Mouse (Mus musculus) liver, embryonic 13.5 days (tissue): ENCODE measurements around the gene Slc17a5. TPM values are rescaled to one million over a fixed set of nuclear protein-coding genes. Genes with fewer than 3 reads are reported as not detected.

Experiments
- ATAC-seq: fragments of 200-750 bp; cut with Nextera tagmentation; 2 replicates; pipeline ENCODE4 v1.8.0; 2017; ENCODE audit warnings: low read depth, mild to moderate bottlenecking, moderate number of reproducible peaks, moderate library complexity
- DNase-seq: peaks from one replicate; pipeline ENCODE4 v3.0.0; 2022
- H3K27ac ChIP-seq: fragments of 300-500 bp; sonication (generic); 2 replicates; pipeline ENCODE4 v1.5.1; 2015; ENCODE audit warnings: moderate library complexity, mild to moderate bottlenecking, inconsistent platforms
- H3K27me3 ChIP-seq: fragments of 300-500 bp; sonication (generic); 2 replicates; pipeline ENCODE4 v1.6.1; 2015; ENCODE audit warnings: mild to moderate bottlenecking, inconsistent platforms
- H3K36me3 ChIP-seq: fragments of 300-500 bp; sonication (generic); 2 replicates; pipeline ENCODE4 v1.6.1; 2015; ENCODE audit warnings: mild to moderate bottlenecking, inconsistent platforms
- H3K4me1 ChIP-seq: fragments of 300-500 bp; sonication (generic); replicated peaks from 2 replicates; pipeline ENCODE4 v1.6.1; 2015; ENCODE audit warnings: inconsistent platforms
- H3K4me2 ChIP-seq: fragments of 300-500 bp; sonication (generic); 2 replicates; pipeline ENCODE4 v1.6.1; 2015; ENCODE audit warnings: inconsistent platforms, mild to moderate bottlenecking, moderate library complexity
- H3K4me3 ChIP-seq: fragments of 300-500 bp; sonication (generic); replicated peaks from 2 replicates; pipeline ENCODE4 v1.5.1; 2015; ENCODE audit warnings: mild to moderate bottlenecking, inconsistent platforms
- H3K9ac ChIP-seq: fragments of 300-500 bp; sonication (generic); 2 replicates; pipeline ENCODE4 v1.6.1; 2015; ENCODE audit warnings: mild to moderate bottlenecking, inconsistent platforms
- H3K9me3 ChIP-seq: fragments of 300-500 bp; sonication (generic); replicated peaks from 2 replicates; pipeline ENCODE4 v1.6.1; 2016; ENCODE audit warnings: inconsistent platforms
- WGBS: fragments of 180-500 bp; shearing (Covaris S2); methylation state at CpG from one replicate; pipeline ENCODE4 v1.1.7; 2015; ENCODE audit not compliant: insufficient replicate concordance; 5-methylcytosine and 5-hydroxymethylcytosine counted together
- polyA plus RNA-seq: library from polyadenylated mRNA; unstranded; fragments of >200 nt; fragmentation: Nextera tagmentation; extraction: Ambion mirVana; gene quantifications from 2 replicates; pipeline ENCODE4 v1.2.1, GENCODE M21; 2015

Gene Slc17a5
- polyA plus RNA-seq, 1 experiment from 2014 or later: 4.5 TPM

DNA sequence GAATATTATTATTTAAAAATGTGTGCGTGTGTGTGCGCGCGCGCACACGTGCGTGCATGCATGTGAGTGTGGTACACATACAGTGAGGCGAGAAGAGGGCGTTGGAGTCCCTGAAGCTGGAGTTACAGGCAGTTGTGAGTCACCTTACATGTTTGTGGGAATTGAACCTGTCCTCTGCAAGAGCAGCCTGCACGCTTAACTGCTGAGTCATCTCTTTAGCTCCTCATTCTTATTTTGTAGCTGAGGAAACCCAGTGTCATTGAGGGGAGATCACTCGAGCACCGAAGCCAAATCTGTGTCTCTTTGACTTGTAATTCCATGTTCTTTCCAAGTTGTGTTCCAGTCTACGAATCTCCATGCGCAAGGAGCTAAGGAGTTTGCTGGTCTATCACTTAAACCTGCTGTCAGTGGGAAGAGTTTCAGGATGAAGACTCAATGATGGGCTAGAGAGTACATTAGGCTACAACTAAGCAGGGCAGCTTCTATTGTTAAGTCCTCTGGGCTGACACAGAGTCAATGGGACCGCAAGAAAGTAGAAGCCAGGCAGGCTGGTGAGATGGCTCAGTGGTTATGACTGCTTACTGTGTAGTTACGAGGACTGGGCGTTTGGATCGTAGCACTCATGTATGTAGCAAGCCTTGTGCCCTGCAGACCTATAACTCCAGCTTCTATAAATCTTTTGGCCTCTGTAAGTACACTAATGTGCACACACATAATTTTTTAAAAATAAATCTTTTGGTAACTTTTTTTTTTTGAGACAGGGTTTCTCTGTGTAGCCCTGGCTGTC is 8.1 kb upstream of the Slc17a5 start:
- Histone ChIP-seq H3K36me3 (no peaks in the 10 kb centered on the region), H3K27ac (no peak overlapping the region), H3K4me2 (no peak overlapping the region), H3K27me3 (no peaks in the 10 kb centered on the region), H3K4me1 (peaks cover 7% of the 10 kb centered on the region), H3K4me3 (no peak overlapping the region), H3K9ac (no peak overlapping the region), H3K9me3 (no peaks in the 10 kb centered on the region)
- 77% methylated on average over 18 of the region's 18 CpGs for WGBS
- ATAC-seq (no peak), DNase-seq (no peak)

GRCm38 (mm10) chr9:78595257-78595656 is 7.4 kb upstream of the Slc17a5 start:
- no peak overlapping the region for H3K9ac ChIP-seq
- H3K36me3 ChIP-seq: no peaks in the 10 kb centered on the region
- H3K4me1 ChIP-seq: peaks cover 7% of the 10 kb centered on the region
- H3K27me3 ChIP-seq: no peaks in the 10 kb centered on the region
- H3K4me3 ChIP-seq: no peak overlapping the region
- 34% methylated on average over 3 of the region's 3 CpGs for WGBS
- ATAC-seq (no peak), DNase-seq (no peak)
- no peak overlapping the region for H3K4me2 ChIP-seq
- no peaks in the 10 kb centered on the region for H3K9me3 ChIP-seq
- no peak overlapping the region for H3K27ac ChIP-seq

DNA sequence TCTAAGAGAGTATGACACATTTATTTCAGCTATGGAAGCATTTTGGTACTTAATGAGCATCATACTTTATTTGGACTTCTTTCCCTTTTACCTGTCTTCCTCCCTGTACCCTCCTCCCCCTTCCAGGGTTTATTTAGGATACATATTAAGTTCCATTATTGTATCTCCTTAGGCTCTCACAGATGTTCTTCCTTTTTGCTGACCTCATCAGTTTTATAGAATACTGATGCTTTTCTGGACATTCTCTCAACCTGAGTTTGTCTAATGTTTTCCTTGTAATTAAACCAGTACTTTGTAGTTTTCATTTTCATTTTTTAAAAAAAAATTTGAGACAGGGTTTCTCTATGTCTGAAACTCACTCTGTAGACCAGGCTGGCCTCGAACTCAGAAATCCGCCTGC is 2.6 kb upstream of the Slc17a5 start:
- Histone ChIP-seq H3K9ac (no peak overlapping the region), H3K27me3 (no peaks in the 10 kb centered on the region), H3K9me3 (no peaks in the 10 kb centered on the region), H3K4me1 (peaks cover 29% of the 10 kb centered on the region), H3K4me3 (no peak overlapping the region), H3K27ac (no peak overlapping the region), H3K36me3 (no peaks in the 10 kb centered on the region), H3K4me2 (no peak overlapping the region)
- no peak for DNase-seq
- ATAC-seq: no peak
- WGBS: 78% methylated on average over 2 of the region's 2 CpGs

DNA sequence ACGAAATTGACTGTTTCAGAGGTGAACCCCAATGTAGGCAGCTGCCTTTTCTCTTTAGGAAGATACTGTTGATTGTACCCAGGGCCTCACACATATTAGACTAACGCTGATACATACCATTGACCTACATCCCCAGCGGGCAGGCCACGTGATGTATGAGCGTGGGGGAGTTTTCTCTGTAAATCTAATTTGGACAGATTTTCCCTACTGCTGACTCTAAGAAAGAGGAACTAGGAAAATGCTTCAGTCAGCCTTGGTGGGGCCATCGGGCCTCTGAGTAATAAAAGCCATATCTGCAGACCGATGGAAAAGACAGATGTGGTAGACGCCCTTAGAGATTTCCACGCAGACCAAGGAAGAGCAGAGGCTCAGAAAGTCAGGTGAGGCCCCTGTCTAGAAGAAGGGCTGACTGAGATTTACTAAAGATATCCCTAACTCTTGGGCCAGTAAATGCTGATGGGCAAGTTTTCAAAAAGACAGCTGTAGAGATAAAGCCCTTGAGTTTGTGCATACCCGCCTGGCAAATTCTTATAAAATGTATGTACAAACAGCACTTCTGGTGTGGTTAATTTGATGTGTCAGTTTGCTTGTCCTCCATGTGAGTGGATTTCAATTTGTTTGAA is 681 bp upstream of the Slc17a5 start:
- H3K4me2 ChIP-seq: peak overlapping the region; percentile 85
- no peaks in the 10 kb centered on the region for H3K9me3 ChIP-seq
- ATAC-seq (peak; percentile 24), DNase-seq (no peak)
- WGBS: 21% methylated on average over 10 of the region's 10 CpGs
- H3K27me3 ChIP-seq: no peaks in the 10 kb centered on the region
- H3K27ac ChIP-seq: no peak overlapping the region
- H3K4me1 ChIP-seq: peaks cover 37% of the 10 kb centered on the region
- H3K9ac ChIP-seq: peak overlapping the region; percentile 41
- no peaks in the 10 kb centered on the region for H3K36me3 ChIP-seq
- peak overlapping the region; percentile 77 for H3K4me3 ChIP-seq

GRCm38 (mm10) chr9:78587218-78587883 is 490 bp downstream of the Slc17a5 start:
- Histone ChIP-seq H3K9ac (peak overlapping the region; percentile 79), H3K9me3 (no peaks in the 10 kb centered on the region), H3K36me3 (no peaks in the 10 kb centered on the region), H3K4me3 (peak overlapping the region; percentile 77), H3K4me2 (peak overlapping the region; percentile 85), H3K27me3 (no peaks in the 10 kb centered on the region), H3K4me1 (peaks cover 37% of the 10 kb centered on the region), H3K27ac (peak overlapping the region; percentile 47)
- under 1% methylated on average over 31 of the region's 31 CpGs for WGBS
- DNase-seq: no peak
- peak; percentile 28; the same call in 1 of the 2 replicates for ATAC-seq

DNA sequence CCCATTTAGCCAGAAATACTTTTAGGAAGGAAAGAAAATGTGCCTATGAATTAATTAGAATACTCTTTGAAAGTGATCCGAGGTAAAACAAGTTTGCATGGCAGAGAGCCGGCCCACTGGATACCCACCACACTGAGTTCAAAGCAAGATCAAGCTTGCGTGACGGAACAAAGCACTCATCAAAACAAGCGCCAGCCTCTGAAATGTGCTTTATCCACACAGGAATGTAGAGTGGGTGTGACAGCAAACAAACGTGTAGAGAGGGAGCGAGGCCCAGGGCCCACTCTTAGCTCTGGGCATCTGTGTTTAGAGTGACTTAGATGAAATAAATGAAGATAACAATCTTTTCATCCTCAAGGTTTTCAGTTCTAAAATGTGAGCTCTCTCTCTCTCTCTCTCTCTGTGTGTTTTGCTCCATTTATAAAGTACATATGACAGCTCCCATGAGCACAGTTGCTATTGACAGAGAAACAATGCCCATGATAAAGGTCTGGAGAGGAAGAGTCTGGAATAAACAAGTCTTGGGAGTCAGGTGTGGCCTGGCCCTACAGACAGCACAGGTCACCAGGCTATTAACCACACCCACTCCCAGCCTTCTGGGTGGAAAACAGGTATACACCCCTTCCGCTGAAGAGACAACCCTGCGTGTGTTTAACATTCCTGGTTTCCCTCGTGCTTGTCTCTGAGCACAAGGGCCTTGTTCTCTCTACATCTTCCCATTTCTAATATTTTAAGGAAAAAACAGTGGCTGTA is 8.0 kb downstream of the Slc17a5 start:
- 71% methylated on average over 10 of the region's 10 CpGs for WGBS
- Histone ChIP-seq H3K9ac (no peak overlapping the region), H3K9me3 (no peaks in the 10 kb centered on the region), H3K27ac (no peak overlapping the region), H3K36me3 (peaks cover 6% of the 10 kb centered on the region), H3K4me3 (no peak overlapping the region), H3K27me3 (no peaks in the 10 kb centered on the region), H3K4me2 (no peak overlapping the region), H3K4me1 (peaks cover 9% of the 10 kb centered on the region)
- ATAC-seq (no peak), DNase-seq (no peak)

DNA sequence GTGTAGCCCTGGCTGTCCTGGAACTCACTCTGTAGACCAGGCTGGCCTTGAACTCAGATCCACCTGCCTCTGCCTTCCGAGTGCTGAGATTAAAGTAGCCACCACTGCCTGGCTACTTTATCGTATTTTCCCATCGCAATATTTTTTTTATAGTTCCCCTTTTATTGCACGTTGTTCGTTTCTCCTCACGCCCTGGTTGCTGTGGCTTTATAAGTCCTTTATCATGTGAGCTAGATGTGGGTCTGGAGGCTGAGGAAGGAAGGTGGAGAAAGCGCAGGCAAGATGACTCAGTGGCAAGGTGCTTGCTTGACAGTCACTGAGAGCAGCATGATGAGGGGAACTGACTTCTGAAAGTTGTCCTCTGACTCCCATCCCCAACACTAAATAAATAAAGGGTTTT is 9.0 kb downstream of the Slc17a5 start:
- 59% methylated on average over 7 of the region's 7 CpGs for WGBS
- H3K36me3 ChIP-seq: peaks cover 6% of the 10 kb centered on the region
- H3K4me2 ChIP-seq: no peak overlapping the region
- H3K27ac ChIP-seq: no peak overlapping the region
- DNase-seq (no peak), ATAC-seq (no peak)
- H3K9me3 ChIP-seq: no peaks in the 10 kb centered on the region
- H3K4me3 ChIP-seq: no peak overlapping the region
- no peaks in the 10 kb centered on the region for H3K27me3 ChIP-seq
- H3K9ac ChIP-seq: no peak overlapping the region
- no peaks in the 10 kb centered on the region for H3K4me1 ChIP-seq

DNA sequence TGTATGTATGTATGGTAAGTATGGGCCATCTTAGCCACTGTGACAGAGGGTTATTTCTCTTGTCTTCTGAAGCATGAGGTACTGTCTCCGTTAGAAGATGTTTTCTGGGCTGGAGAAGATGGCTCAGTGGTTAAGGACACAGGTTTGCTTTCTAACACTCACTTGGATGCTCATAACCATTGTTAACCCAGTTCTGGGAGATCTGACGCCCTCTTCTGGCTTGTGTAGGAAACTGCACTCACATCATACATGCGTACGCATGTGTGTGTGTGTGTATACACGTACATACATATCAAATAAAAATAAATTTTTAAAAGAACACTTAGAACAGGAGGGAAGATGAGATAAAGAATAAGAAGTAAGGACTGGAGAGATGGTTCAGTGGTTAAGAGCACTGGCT is 11.4 kb downstream of the Slc17a5 start:
- Histone ChIP-seq H3K36me3 (peaks cover 6% of the 10 kb centered on the region), H3K9ac (no peak overlapping the region), H3K4me3 (no peak overlapping the region), H3K4me1 (no peaks in the 10 kb centered on the region), H3K4me2 (no peak overlapping the region), H3K9me3 (no peaks in the 10 kb centered on the region), H3K27me3 (no peaks in the 10 kb centered on the region), H3K27ac (no peak overlapping the region)
- DNase-seq (no peak), ATAC-seq (no peak)
- WGBS: 80% methylated on average over 5 of the region's 5 CpGs

DNA sequence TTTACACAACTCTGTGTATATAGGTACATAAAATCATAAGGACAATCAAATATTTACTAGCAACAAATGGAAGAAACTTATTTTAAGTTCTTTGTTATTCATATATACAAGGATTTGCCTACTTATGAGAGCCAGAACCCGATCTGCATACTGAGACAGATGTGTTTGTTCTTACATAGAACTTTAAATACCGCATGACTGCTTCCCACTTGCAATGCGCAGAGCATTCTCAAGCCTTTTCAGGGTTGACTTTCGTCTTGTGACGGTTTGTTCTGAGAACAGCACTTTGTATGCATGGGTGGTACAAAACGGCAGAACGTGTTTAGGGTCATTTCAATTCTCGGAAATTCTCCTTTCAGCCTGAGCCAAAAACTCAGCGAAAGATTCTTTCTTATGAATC is 17.9 kb downstream of the Slc17a5 start:
- H3K36me3 ChIP-seq: peaks cover 6% of the 10 kb centered on the region
- H3K9ac ChIP-seq: no peak overlapping the region
- no peak overlapping the region for H3K4me2 ChIP-seq
- no peaks in the 10 kb centered on the region for H3K4me1 ChIP-seq
- DNase-seq (no peak), ATAC-seq (no peak)
- H3K9me3 ChIP-seq: no peaks in the 10 kb centered on the region
- no peak overlapping the region for H3K4me3 ChIP-seq
- 86% methylated on average over 9 of the region's 9 CpGs for WGBS
- H3K27me3 ChIP-seq: no peaks in the 10 kb centered on the region
- no peak overlapping the region for H3K27ac ChIP-seq

GRCm38 (mm10) chr9:78559479-78559878 is 28.4 kb downstream of the Slc17a5 start:
- H3K9me3 ChIP-seq: no peaks in the 10 kb centered on the region
- no peak overlapping the region for H3K9ac ChIP-seq
- H3K27ac ChIP-seq: no peak overlapping the region
- no peak overlapping the region for H3K4me3 ChIP-seq
- DNase-seq: no peak
- no peaks in the 10 kb centered on the region for H3K36me3 ChIP-seq
- H3K4me1 ChIP-seq: peaks cover 23% of the 10 kb centered on the region
- H3K27me3 ChIP-seq: no peaks in the 10 kb centered on the region
- ATAC-seq: peak; percentile 58; the same call in 1 of the 2 replicates
- WGBS: 43% methylated on average over 4 of the region's 4 CpGs
- H3K4me2 ChIP-seq: no peak overlapping the region

DNA sequence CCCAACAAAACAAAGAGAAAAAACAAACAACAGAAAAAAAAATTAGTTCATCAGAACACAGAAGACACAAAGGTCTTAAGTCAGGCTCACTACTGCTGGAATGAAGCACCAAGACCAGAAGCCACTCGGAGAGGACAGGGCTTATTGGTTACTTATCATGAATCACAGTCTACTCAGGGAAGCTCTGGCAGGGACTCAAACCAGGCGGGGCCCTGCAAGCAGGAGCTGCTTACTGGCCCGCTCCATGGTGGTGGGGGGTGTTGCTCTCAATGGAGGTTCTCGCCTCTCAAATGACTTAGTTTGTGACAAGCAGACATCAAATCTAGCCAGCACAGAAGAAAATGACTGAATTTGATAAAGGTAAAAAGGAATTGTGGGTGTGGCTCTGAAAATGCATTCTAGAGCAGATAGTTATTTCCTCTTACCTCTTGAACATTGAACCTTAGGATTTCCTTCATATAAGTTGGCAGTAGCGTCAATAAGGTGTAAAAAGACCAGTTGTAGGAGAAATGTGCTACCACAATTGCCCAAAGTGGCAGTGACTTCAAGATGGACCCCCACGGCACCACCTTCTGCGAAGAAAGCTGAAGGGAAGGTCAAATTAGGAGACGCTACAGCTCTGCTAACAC is 29.1 kb downstream of the Slc17a5 start:
- Histone ChIP-seq H3K4me3 (no peak overlapping the region), H3K27ac (no peak overlapping the region), H3K4me1 (peaks cover 23% of the 10 kb centered on the region), H3K4me2 (no peak overlapping the region), H3K36me3 (no peaks in the 10 kb centered on the region), H3K9me3 (no peaks in the 10 kb centered on the region), H3K27me3 (no peaks in the 10 kb centered on the region), H3K9ac (no peak overlapping the region)
- 58% methylated on average over 8 of the region's 8 CpGs for WGBS
- peak; percentile 74 for ATAC-seq
- peak; percentile 36 for DNase-seq
